Mouse (Mus musculus): ENCODE data around the gene Cacna2d1.

Gene Cacna2d1

GRCm38 (mm10) chr5:16166117-16166867 lies 231.8 kb downstream of the Cacna2d1 start:
- no peak for DNase-seq

GRCm38 (mm10) chr5:16166868-16167267 lies 232.4 kb downstream of the Cacna2d1 start:
- no peak for DNase-seq

GRCm38 (mm10) chr5:16181041-16181440 lies 246.6 kb downstream of the Cacna2d1 start:
- no peak for DNase-seq

GRCm38 (mm10) chr5:16184064-16184463 lies 249.6 kb downstream of the Cacna2d1 start:
- no peak for DNase-seq

GRCm38 (mm10) chr5:16187931-16188330 lies 253.4 kb downstream of the Cacna2d1 start:
- no peak for DNase-seq

GRCm38 (mm10) chr5:16189878-16190277 lies 255.4 kb downstream of the Cacna2d1 start:
- DNase-seq: no peak

GRCm38 (mm10) chr5:16191165-16191564 lies 256.7 kb downstream of the Cacna2d1 start:
- no peak for DNase-seq

- no peak for DNase-seq
Measured at GRCm38 (mm10) chr5:16199816-16200215, 265.3 kb downstream of the Cacna2d1 start.

- no peak for DNase-seq
Measured at GRCm38 (mm10) chr5:16221960-16222359, 287.5 kb downstream of the Cacna2d1 start.

GRCm38 (mm10) chr5:16225359-16225758 lies 290.9 kb downstream of the Cacna2d1 start:
- DNase-seq: no peak

GRCm38 (mm10) chr5:16229384-16229783 lies 294.9 kb downstream of the Cacna2d1 start:
- DNase-seq: no peak

GRCm38 (mm10) chr5:16231477-16231876 lies 297.0 kb downstream of the Cacna2d1 start:
- no peak for DNase-seq

GRCm38 (mm10) chr5:16234891-16235290 lies 300.4 kb downstream of the Cacna2d1 start:
- no peak for DNase-seq

- DNase-seq: no peak
Measured at GRCm38 (mm10) chr5:16235864-16236263, 301.4 kb downstream of the Cacna2d1 start.

GRCm38 (mm10) chr5:16236608-16237007 lies 302.1 kb downstream of the Cacna2d1 start:
- no peak for DNase-seq

GRCm38 (mm10) chr5:16237972-16238371 lies 303.5 kb downstream of the Cacna2d1 start:
- DNase-seq: no peak

- DNase-seq: no peak
Measured at GRCm38 (mm10) chr5:16240255-16240654, 305.8 kb downstream of the Cacna2d1 start.

GRCm38 (mm10) chr5:16243599-16243998 lies 309.1 kb downstream of the Cacna2d1 start:
- no peak for DNase-seq

GRCm38 (mm10) chr5:16252738-16253513 lies 318.4 kb downstream of the Cacna2d1 start:
- DNase-seq: no peak

- DNase-seq: no peak
Measured at GRCm38 (mm10) chr5:16253768-16254167, 319.3 kb downstream of the Cacna2d1 start.

- DNase-seq: no peak
Measured at GRCm38 (mm10) chr5:16265385-16265784, 330.9 kb downstream of the Cacna2d1 start.

- DNase-seq: no peak
Measured at GRCm38 (mm10) chr5:16277058-16277457, 342.6 kb downstream of the Cacna2d1 start.

GRCm38 (mm10) chr5:16281229-16281628 lies 346.7 kb downstream of the Cacna2d1 start:
- no peak for DNase-seq

GRCm38 (mm10) chr5:16293223-16293622 lies 358.7 kb downstream of the Cacna2d1 start:
- DNase-seq: no peak
